Mouse (Mus musculus) myocyte (in vitro differentiated cells): Measurements from ENCODE around the gene Best2. TPM values are rescaled to one million over a fixed set of nuclear protein-coding genes. Genes with fewer than 3 reads are reported as not detected.

Experiments used
- H3K27me3 ChIP-seq: one replicate; pipeline ENCODE4 v1.6.1; 2011; ENCODE audit not compliant: control insufficient read depth, insufficient read depth, insufficient read length
- H3K36me3 ChIP-seq: one replicate; pipeline ENCODE4 v1.6.1; 2011; ENCODE audit not compliant: control insufficient read depth, insufficient read depth
- H3K4me2 ChIP-seq: one replicate; pipeline ENCODE4 v1.6.1; 2011; ENCODE audit warnings: low read depth, control low read depth
- H3K4me3 ChIP-seq: one replicate; pipeline ENCODE4 v1.5.1; 2011; ENCODE audit warnings: mild to moderate bottlenecking, control low read depth, moderate library complexity
- H3K79me2 ChIP-seq: one replicate; pipeline ENCODE4 v1.6.1; 2011; ENCODE audit not compliant: control insufficient read depth, insufficient read depth
- H3ac ChIP-seq: one replicate; pipeline ENCODE4 v1.6.1; 2011; ENCODE audit not compliant: control insufficient read depth, insufficient read length
- CEBPB ChIP-seq: IDR thresholded peaks from 2 replicates; pipeline ENCODE4 v1.6.1; 2011; ENCODE audit warnings: mild to moderate bottlenecking, moderate library complexity; ENCODE audit not compliant: poor library complexity, insufficient read depth, severe bottlenecking
- E2F4 ChIP-seq: IDR thresholded peaks from one replicate; pipeline ENCODE4 v1.6.1; 2011; ENCODE audit warnings: mild to moderate bottlenecking, control low read depth, moderate library complexity; ENCODE audit not compliant: insufficient read depth
- MAX ChIP-seq: IDR thresholded peaks from one replicate; pipeline ENCODE4 v1.6.1; 2011; ENCODE audit warnings: low read depth, mild to moderate bottlenecking, control low read depth
- MYOD1 ChIP-seq, 3 experiments: IDR thresholded peaks; one replicate each; pipeline ENCODE4 v1.6.1; 2011; ENCODE audit warnings: control low read depth in 2 of 3, low read depth in 2 of 3, mild to moderate bottlenecking in 2 of 3, moderate library complexity in 1 of 3; ENCODE audit not compliant: insufficient read length in 2 of 3, control insufficient read depth in 1 of 3
- MYOG ChIP-seq, 3 experiments: IDR thresholded peaks; one replicate each; pipeline ENCODE4 v1.6.1; 2011; ENCODE audit warnings: control low read depth in 2 of 3, low read depth in 2 of 3, mild to moderate bottlenecking in 2 of 3; ENCODE audit not compliant: insufficient read length in 2 of 3, control insufficient read depth in 1 of 3, insufficient read depth in 1 of 3
- POLR2A ChIP-seq: IDR thresholded peaks from one replicate; pipeline ENCODE4 v1.6.1; 2011; ENCODE audit warnings: low read depth, mild to moderate bottlenecking, control low read depth, moderate library complexity; ENCODE audit not compliant: insufficient read length
- POLR2AphosphoS2 ChIP-seq: IDR thresholded peaks from one replicate; pipeline ENCODE4 v1.6.1; 2011; ENCODE audit warnings: low read depth, control low read depth; ENCODE audit not compliant: insufficient read length
- REST ChIP-seq: IDR thresholded peaks from one replicate; pipeline ENCODE4 v1.6.1; 2011; ENCODE audit warnings: mild to moderate bottlenecking, control low read depth, moderate library complexity; ENCODE audit not compliant: insufficient read depth, insufficient read length
- SRF ChIP-seq: IDR thresholded peaks from one replicate; pipeline ENCODE4 v1.6.1; 2011; ENCODE audit warnings: low read depth; ENCODE audit not compliant: control insufficient read depth, insufficient read length
- TCF12 ChIP-seq: IDR thresholded peaks from one replicate; pipeline ENCODE4 v1.6.1; 2011; ENCODE audit warnings: mild to moderate bottlenecking, control low read depth; ENCODE audit not compliant: poor library complexity, insufficient read depth, severe bottlenecking
- TCF3 ChIP-seq: IDR thresholded peaks from one replicate; pipeline ENCODE4 v1.6.1; 2011; ENCODE audit warnings: low read depth, control low read depth; ENCODE audit not compliant: insufficient read length
- USF1 ChIP-seq: IDR thresholded peaks from one replicate; pipeline ENCODE4 v1.6.1; 2011; ENCODE audit warnings: low read depth, mild to moderate bottlenecking, control low read depth, moderate library complexity
- polyA plus RNA-seq: library from polyadenylated mRNA; unstranded; fragments of >200 nt; fragmentation: generic; extraction: Trizol; gene quantifications from one replicate; pipeline ENCODE4 v1.2.1, GENCODE M21; 2012; ENCODE audit warnings: missing spikeins

Gene Best2
- polyA plus RNA-seq, 1 experiment: not detected

DNA sequence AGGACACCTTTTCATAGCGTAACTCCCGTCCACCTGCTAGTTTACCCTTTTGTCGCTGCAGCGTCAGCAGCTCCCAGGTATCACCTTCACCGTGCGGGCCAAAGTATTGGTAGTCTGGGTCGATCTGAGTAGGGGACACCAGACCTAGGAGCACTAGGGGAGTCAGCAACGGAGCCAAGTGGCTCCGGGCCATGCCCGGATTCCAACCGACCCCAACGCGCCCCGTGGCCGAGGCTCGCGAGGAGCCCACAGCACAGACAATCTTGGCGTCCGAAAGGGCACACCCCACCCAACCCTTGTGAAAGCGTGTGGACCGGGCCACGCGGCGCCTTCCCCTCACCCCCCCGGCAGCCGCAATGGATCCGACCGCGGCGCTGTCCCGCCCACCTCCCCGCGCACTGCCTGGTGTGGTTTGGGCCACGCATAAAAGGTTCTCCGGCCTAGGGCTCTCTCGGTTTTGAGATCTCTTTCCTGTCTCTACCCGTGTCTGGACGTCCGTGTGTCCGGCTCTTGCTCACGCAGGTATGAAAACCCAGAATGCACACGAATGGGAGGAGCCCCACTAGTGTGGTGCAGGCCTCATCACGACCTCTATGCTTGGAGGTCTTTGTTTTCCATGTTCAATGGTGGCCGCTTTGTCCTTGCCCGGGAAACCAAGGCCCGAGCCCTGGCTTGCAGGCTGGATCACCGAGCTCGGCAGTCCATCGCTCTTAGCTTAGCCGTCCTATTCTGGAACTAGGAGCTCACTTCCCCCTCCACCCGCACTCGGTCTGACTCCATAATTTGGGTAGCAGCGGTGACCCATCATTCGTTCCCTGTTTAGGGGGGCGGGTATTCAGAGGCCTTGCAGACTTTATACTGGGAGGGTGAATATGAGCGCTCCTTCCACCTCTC, 44.8 kb downstream of the Best2 start, which contains the start of the genes Gm49661, Prdx2 and Rnaseh2a:
TSS of gene Gm49661 (minus strand) at position 193 of the 894 bp plus-strand sequence.
TSS of gene Prdx2 (plus strand) at position 347 of the 894 bp plus-strand sequence.
TSS of gene Rnaseh2a (minus strand) at position 527 of the 894 bp plus-strand sequence.
- H3ac ChIP-seq: peak within 1 kb of the TSS; percentile 79
- peak within 1 kb of the TSS; percentile 71 for H3K4me2 ChIP-seq
- H3K36me3 ChIP-seq: peaks cover 7% of the 10 kb centered on the region
- peaks cover 14% of the 10 kb centered on the region for H3K79me2 ChIP-seq
- TF ChIP-seq MYOD1 (IDR thresholded peaks at IDR 0.05; ENCODE audit: control insufficient read depth in 1 of 3, insufficient read length in 2 of 3, low read depth in 2 of 3) (no peak), POLR2AphosphoS2 (peak; percentile 67), TCF3 (no peak), MYOG (IDR thresholded peaks at IDR 0.05; ENCODE audit: control insufficient read depth in 1 of 3, insufficient read depth in 1 of 3, insufficient read length in 2 of 3, low read depth in 2 of 3) (peak in 1 of 3 experiments; percentile 1), POLR2A (peak; percentile 73)
- H3K4me3 ChIP-seq: peak within 1 kb of the TSS; percentile 99
- H3K27me3 ChIP-seq: no peaks in the 10 kb centered on the region

- H3K4me2 ChIP-seq: peak overlapping the region; percentile 71
- peak overlapping the region; percentile 79 for H3ac ChIP-seq
- H3K79me2 ChIP-seq: peaks cover 14% of the 10 kb centered on the region
- TF ChIP-seq REST: no peak
- TF ChIP-seq MAX: no peak
- no peak for TF ChIP-seq MYOD1 (IDR thresholded peaks at IDR 0.05; ENCODE audit: control insufficient read depth in 1 of 3, insufficient read length in 2 of 3, low read depth in 2 of 3)
- no peak for TF ChIP-seq POLR2A
- TF ChIP-seq TCF3: no peak
- no peak for TF ChIP-seq POLR2AphosphoS2
- TF ChIP-seq USF1: no peak
- TF ChIP-seq MYOG (IDR thresholded peaks at IDR 0.05; ENCODE audit: control insufficient read depth in 1 of 3, insufficient read depth in 1 of 3, insufficient read length in 2 of 3, low read depth in 2 of 3): no peak
- no peak for TF ChIP-seq SRF
- no peak for TF ChIP-seq E2F4
- TF ChIP-seq CEBPB: no peak
- TF ChIP-seq TCF12: no peak
- H3K27me3 ChIP-seq: no peaks in the 10 kb centered on the region
- H3K36me3 ChIP-seq: peaks cover 7% of the 10 kb centered on the region
- H3K4me3 ChIP-seq: peak overlapping the region; percentile 99
Measured at GRCm38 (mm10) chr8:84968650-84969049, 45.7 kb downstream of the Best2 start.

- H3K27me3 ChIP-seq: no peaks in the 10 kb centered on the region
- peak overlapping the region; percentile 71 for H3K4me2 ChIP-seq
- no peak for TF ChIP-seq MAX
- TF ChIP-seq MYOD1 (IDR thresholded peaks at IDR 0.05; ENCODE audit: control insufficient read depth in 1 of 3, insufficient read length in 2 of 3, low read depth in 2 of 3): no peak
- TF ChIP-seq MYOG (IDR thresholded peaks at IDR 0.05; ENCODE audit: control insufficient read depth in 1 of 3, insufficient read depth in 1 of 3, insufficient read length in 2 of 3, low read depth in 2 of 3): no peak
- no peak for TF ChIP-seq SRF
- TF ChIP-seq E2F4: no peak
- no peak for TF ChIP-seq CEBPB
- no peak for TF ChIP-seq POLR2AphosphoS2
- no peak for TF ChIP-seq USF1
- no peak overlapping the region for H3ac ChIP-seq
- H3K79me2 ChIP-seq: peaks cover 14% of the 10 kb centered on the region
- peaks cover 3% of the 10 kb centered on the region for H3K36me3 ChIP-seq
- H3K4me3 ChIP-seq: peak overlapping the region; percentile 99
Measured at GRCm38 (mm10) chr8:84967532-84968304, 46.6 kb downstream of the Best2 start.

- Histone ChIP-seq H3K4me3 (no peak overlapping the region), H3K27me3 (no peaks in the 10 kb centered on the region), H3ac (no peak overlapping the region), H3K79me2 (peaks cover 14% of the 10 kb centered on the region), H3K4me2 (peak overlapping the region; percentile 68), H3K36me3 (no peaks in the 10 kb centered on the region)
- TF ChIP-seq MYOG (IDR thresholded peaks at IDR 0.05; ENCODE audit: control insufficient read depth in 1 of 3, insufficient read depth in 1 of 3, insufficient read length in 2 of 3, low read depth in 2 of 3): no peak
- TF ChIP-seq REST: no peak
- no peak for TF ChIP-seq E2F4
- TF ChIP-seq POLR2AphosphoS2: no peak
- no peak for TF ChIP-seq MYOD1 (IDR thresholded peaks at IDR 0.05; ENCODE audit: control insufficient read depth in 1 of 3, insufficient read length in 2 of 3, low read depth in 2 of 3)
- TF ChIP-seq TCF12: no peak
- no peak for TF ChIP-seq POLR2A
- TF ChIP-seq USF1: no peak
- TF ChIP-seq CEBPB: no peak
- no peak for TF ChIP-seq MAX
- TF ChIP-seq TCF3: no peak
- no peak for TF ChIP-seq SRF
Measured at GRCm38 (mm10) chr8:84966603-84967002, 47.7 kb downstream of the Best2 start.
